Mouse (Mus musculus) liver, embryonic 11.5 days (tissue): ENCODE results near the gene Ppp1r35. TPM values are rescaled to one million over a fixed set of nuclear protein-coding genes. Genes with fewer than 3 reads are reported as not detected.

Source experiments
- ATAC-seq: fragments of 200-750 bp; cut with Nextera tagmentation; replicated peaks from 2 replicates; pipeline ENCODE4 v1.8.0; 2017; ENCODE audit warnings: moderate number of reproducible peaks, mild to moderate bottlenecking, moderate TSS enrichment, moderate library complexity; ENCODE audit not compliant: low FRiP score
- DNase-seq: peaks from one replicate; pipeline ENCODE4 v3.0.0-alpha.2; 2017; ENCODE audit warnings: low spot score
- H3K27ac ChIP-seq: fragments of 300-500 bp; sonication (generic); 2 replicates; pipeline ENCODE4 v1.5.1; 2014; ENCODE audit warnings: mild to moderate bottlenecking, low read depth, low read length, control low read depth
- H3K27me3 ChIP-seq: fragments of 300-500 bp; sonication (generic); replicated peaks from 2 replicates; pipeline ENCODE4 v1.6.1; 2014; ENCODE audit warnings: low read length, mixed read lengths; ENCODE audit not compliant: control insufficient read depth, insufficient read depth
- H3K36me3 ChIP-seq: fragments of 300-500 bp; sonication (generic); 2 replicates; pipeline ENCODE4 v1.6.1; 2014; ENCODE audit warnings: mild to moderate bottlenecking, low read length, moderate library complexity, mixed read lengths; ENCODE audit not compliant: control insufficient read depth, insufficient read depth
- H3K4me1 ChIP-seq: fragments of 300-500 bp; sonication (generic); replicated peaks from 2 replicates; pipeline ENCODE4 v1.6.1; 2014; ENCODE audit warnings: low read length, mixed read lengths; ENCODE audit not compliant: control insufficient read depth, insufficient read depth
- H3K4me2 ChIP-seq: fragments of 300-500 bp; sonication (generic); 2 replicates; pipeline ENCODE4 v1.6.1; 2014; ENCODE audit warnings: mild to moderate bottlenecking, control low read depth, moderate library complexity
- H3K4me3 ChIP-seq: fragments of 300-500 bp; sonication (generic); 2 replicates; pipeline ENCODE4 v1.5.1; 2014; ENCODE audit warnings: low read depth, low read length, control low read depth
- H3K9ac ChIP-seq: fragments of 300-500 bp; sonication (generic); 2 replicates; pipeline ENCODE4 v1.6.1; 2014; ENCODE audit warnings: low read depth, low read length, control low read depth
- H3K9me3 ChIP-seq: fragments of 300-500 bp; sonication (generic); 2 replicates; pipeline ENCODE4 v1.6.1; 2016; ENCODE audit warnings: low read length, inconsistent platforms, mixed read lengths; ENCODE audit not compliant: control insufficient read depth
- WGBS: fragments of 180-500 bp; shearing (Covaris S2); extraction: QIAGEN DNeasy Blood & Tissue Kit; methylation state at CpG from one replicate; pipeline ENCODE4 v1.1.7; 2014; 5-methylcytosine and 5-hydroxymethylcytosine counted together
- polyA plus RNA-seq: library from polyadenylated mRNA; unstranded; fragments of >200 nt; fragmentation: Nextera tagmentation; extraction: Ambion mirVana; gene quantifications from 2 replicates; pipeline ENCODE4 v1.2.1, GENCODE M21; 2014

Ppp1r35 gene
- polyA plus RNA-seq, 1 experiment from 2014 or later = 55.0 TPM

DNA sequence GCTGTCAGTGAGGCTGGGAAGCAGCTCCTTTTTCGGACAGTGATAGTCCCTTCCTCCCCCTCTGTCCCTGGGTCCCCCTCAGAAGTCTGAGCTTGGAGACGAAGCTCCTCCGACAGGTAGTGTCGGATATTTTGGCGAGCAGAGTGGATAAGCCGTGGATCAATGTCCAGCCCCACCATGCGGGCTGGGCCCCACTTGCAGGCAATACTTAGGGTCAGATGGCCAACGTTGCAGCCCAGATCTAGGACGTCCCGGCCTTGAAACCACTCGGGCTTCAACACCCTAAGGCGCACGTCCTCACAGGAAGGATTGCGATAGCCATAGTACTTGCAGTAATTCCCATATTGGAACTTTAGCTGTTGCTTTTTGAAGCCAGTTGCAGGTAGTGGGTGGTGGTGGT, 5.9 kb downstream of the Ppp1r35 start:
- Histone ChIP-seq H3K4me2 (peak overlapping the region; percentile 98), H3K4me3 (peak overlapping the region; percentile 92), H3K27me3 (no peaks in the 10 kb centered on the region), H3K27ac (peak overlapping the region; percentile 99; the same call in 1 of the 2 replicates), H3K4me1 (peaks cover 34% of the 10 kb centered on the region), H3K9me3 (no peaks in the 10 kb centered on the region), H3K36me3 (peaks cover 29% of the 10 kb centered on the region), H3K9ac (peak overlapping the region; percentile 97)
- 81% methylated on average over 14 of the region's 14 CpGs for whole genome bisulfite sequencing
- no peak for ATAC-seq
- no peak for DNase-seq

DNA sequence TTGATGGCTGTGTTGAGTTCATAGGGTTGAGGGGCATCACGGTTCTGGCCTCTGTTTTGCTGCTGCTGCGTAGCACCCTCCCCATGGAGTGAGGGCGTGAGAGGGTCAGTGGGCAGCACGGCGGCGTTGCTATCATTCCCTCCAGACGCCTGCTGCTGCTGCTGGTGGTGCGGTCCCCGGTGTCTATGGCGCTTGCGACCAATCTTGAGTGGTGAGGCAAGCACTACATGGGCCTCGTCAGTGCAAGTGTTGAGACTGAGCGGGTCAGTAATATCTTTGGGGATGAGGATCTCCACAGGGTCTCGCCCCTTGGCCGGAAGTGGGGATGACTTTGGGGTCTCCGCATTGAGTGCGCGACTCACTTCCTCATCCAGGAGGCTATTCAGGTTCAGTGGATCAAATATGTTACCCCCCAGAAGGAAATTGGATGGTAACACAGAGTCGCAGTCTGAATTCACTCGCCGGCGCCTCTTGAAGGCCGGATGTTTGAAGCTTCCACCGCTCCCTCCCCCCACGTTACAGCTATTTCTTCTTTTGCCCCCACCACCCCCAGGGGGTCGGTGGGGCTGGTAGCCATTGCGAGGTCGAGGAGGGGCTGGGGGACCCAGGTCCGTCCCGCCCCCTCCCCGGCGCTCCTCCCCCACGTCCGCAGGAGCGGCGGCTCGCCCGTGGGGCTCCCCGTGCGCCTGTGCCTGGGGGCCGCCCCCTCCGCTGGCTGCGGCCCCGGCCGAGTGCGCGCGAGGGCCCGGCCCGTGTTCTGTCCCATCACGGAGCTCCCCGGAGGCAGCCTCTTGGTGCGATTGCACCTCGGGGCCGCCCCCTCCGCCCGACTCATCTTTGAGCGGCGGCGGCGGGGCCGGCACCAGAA, 6.7 kb downstream of the Ppp1r35 start:
- ATAC-seq (peak; percentile 13; the same call in 1 of the 2 replicates), DNase-seq (peak; percentile 52)
- peak overlapping the region; percentile 99 for H3K27ac ChIP-seq
- H3K9me3 ChIP-seq = no peaks in the 10 kb centered on the region
- WGBS = 2% methylated on average over 59 of the region's 62 CpGs
- peaks cover 28% of the 10 kb centered on the region for H3K36me3 ChIP-seq
- no peaks in the 10 kb centered on the region for H3K27me3 ChIP-seq
- H3K4me1 ChIP-seq = peaks cover 25% of the 10 kb centered on the region
- H3K9ac ChIP-seq = peak overlapping the region; percentile 97
- peak overlapping the region; percentile 92 for H3K4me3 ChIP-seq
- peak overlapping the region; percentile 98 for H3K4me2 ChIP-seq

DNA sequence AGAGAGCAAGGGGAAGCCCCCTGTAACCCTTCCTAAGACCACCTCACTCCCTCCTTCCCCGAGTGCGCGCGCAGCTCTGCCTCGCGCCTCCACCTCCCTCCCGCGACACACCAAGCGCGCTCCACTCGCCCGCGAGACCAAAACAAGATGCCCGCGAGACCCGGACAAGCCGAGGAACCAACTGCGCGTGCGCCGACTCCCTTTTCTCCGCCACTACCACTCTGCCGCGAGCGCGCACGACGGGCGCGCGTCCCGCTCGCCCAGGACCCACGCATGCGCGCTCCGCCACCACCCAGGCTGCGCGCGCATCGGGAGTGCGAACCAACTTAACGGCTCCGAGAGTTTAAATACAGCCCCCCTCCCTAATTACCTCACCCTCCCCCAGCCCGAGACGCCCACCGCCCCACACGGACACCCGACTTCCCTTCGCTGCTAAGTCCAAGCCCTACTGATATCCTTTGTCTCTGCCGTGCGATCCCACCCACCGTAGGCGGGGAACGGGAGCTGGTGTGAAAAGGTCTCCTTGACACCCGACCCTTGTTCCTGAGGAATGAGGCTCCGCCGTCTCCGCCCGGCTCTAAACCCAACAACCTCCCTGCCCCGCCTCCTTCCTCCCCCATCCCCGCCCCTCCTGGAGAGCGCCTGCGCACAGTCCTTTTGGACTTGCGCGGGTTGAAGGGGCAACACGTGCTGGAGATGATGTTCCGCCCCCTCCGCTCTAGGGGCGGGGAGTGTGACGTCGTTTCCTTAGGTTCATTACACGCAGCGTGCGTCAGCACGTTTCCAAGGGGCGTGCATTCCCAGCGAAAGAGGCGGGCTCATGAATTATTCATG, 7.7 kb downstream of the Ppp1r35 start:
- H3K4me1 ChIP-seq = peaks cover 24% of the 10 kb centered on the region
- no peaks in the 10 kb centered on the region for H3K27me3 ChIP-seq
- H3K27ac ChIP-seq = peak overlapping the region; percentile 99
- WGBS = under 1% methylated on average over 78 of the region's 79 CpGs
- H3K4me3 ChIP-seq = peak overlapping the region; percentile 92
- DNase-seq (peak; percentile 98), ATAC-seq (peak; percentile 85)
- H3K4me2 ChIP-seq = peak overlapping the region; percentile 98
- peak overlapping the region; percentile 97 for H3K9ac ChIP-seq
- no peaks in the 10 kb centered on the region for H3K9me3 ChIP-seq
- H3K36me3 ChIP-seq = peaks cover 21% of the 10 kb centered on the region

DNA sequence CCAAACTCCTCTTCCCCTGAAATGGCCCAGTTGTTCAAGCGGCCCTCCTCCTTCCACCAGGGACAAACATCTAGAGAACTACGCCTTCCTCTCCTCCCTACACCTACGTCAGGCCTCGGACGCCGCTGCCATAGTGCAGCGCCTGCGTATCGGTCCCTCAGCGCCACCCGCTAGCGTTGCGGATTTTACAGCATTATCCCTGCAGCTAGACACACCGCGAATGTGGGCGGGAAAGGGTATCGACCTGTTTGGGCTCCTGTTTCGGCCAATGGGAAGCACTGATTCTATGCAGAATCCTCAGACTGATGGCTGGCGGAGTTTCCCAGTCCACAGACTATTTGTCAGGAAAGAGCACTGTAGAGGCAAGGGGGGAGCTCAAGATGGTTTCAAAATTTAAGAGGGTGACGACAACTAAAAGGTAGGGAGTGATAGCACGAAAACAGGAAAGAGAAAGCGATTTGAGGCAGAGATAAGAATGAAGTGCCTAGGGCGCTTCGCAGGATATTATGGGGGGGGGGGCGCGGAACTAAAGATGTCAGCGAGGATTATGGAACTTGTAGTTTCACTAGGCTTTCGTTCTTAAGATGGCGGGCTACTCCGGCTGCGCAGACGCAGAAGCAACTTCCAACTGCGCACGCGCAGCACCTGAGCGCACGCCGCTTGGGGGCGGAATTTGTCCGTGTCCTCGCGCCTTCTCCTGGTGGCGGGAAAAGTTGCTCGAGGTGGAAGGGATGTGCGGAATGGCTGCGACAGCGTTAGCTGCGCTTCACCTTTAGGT, 8.7 kb downstream of the Ppp1r35 start, which contains the start of the genes Mepce and Zcwpw1:
Mepce (minus strand) TSS at position 505 of the 778 bp plus-strand sequence.
Zcwpw1 (plus strand) TSS at position 648 of the 778 bp plus-strand sequence.
- Histone ChIP-seq H3K36me3 (peaks cover 12% of the 10 kb centered on the region), H3K27me3 (no peaks in the 10 kb centered on the region), H3K27ac (peak within 1 kb of the TSS; percentile 99), H3K4me2 (peak within 1 kb of the TSS; percentile 98), H3K4me3 (peak within 1 kb of the TSS; percentile 92), H3K9me3 (no peaks in the 10 kb centered on the region), H3K9ac (peak within 1 kb of the TSS; percentile 97), H3K4me1 (peaks cover 20% of the 10 kb centered on the region)
- DNase-seq (peak; percentile 90), ATAC-seq (peak; percentile 74)
- under 1% methylated on average over 48 of the region's 48 CpGs for WGBS

DNA sequence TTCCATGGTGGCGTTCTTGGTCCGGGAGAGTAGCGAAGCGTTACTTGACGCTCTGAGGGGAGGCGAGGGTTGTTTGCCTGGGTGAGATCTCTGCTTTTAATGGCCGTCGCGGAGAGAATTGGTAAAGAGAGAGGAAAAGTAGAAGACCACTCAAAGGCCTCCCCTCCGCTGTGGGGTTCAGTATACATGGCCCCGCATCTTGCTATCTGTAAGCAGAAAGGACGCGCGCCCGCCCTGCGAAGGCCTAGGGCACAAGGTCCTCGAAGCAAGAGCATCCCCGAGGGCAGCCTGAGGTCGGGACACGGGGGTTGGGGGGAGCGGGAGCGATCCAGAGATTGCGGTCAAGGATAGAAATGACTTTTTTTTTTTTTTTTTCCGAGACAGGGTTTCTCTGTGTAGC, 9.5 kb downstream of the Ppp1r35 start:
- Histone ChIP-seq H3K9me3 (no peaks in the 10 kb centered on the region), H3K27me3 (no peaks in the 10 kb centered on the region), H3K27ac (no peak overlapping the region), H3K4me3 (peak overlapping the region; percentile 92; the same call in 1 of the 2 replicates), H3K9ac (no peak overlapping the region), H3K36me3 (peaks cover 5% of the 10 kb centered on the region), H3K4me2 (peak overlapping the region; percentile 92), H3K4me1 (peaks cover 20% of the 10 kb centered on the region)
- DNase-seq (no peak), ATAC-seq (no peak)
- 65% methylated on average over 23 of the region's 24 CpGs for WGBS

DNA sequence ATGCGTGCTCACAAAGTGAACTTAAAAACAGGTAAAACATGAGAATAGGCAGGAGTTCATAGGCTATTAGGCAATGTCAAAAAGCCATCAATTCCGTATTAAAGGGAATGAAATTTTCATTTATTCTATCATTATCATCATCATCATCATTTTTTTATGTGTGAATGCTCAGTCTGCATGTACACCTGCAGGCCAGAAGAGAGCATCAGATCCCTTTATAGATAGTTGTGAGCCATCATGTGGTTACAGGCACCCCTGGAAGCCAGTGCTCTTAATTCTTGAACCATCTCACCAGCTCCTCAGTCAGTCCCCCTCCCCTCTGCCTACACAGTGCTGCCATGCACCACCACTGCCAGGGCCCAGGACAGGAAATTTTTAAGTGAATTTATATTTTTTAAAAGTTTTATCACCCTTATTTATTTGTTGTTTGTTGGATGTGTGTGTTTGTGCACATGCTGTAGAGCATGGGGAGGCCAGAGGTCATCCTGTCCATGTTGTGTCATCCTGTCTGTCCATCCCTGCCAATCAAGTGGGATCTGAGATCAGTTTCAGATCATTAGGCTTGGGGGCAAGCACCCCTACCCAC, 10.4 kb downstream of the Ppp1r35 start:
- no peak overlapping the region for H3K9ac ChIP-seq
- H3K4me2 ChIP-seq = no peak overlapping the region
- H3K4me1 ChIP-seq = peaks cover 14% of the 10 kb centered on the region
- no peaks in the 10 kb centered on the region for H3K27me3 ChIP-seq
- H3K36me3 ChIP-seq = peaks cover 5% of the 10 kb centered on the region
- WGBS = 93% methylated on average over 2 of the region's 2 CpGs
- H3K4me3 ChIP-seq = no peak overlapping the region
- H3K27ac ChIP-seq = no peak overlapping the region
- no peaks in the 10 kb centered on the region for H3K9me3 ChIP-seq
- ATAC-seq (no peak), DNase-seq (no peak)

DNA sequence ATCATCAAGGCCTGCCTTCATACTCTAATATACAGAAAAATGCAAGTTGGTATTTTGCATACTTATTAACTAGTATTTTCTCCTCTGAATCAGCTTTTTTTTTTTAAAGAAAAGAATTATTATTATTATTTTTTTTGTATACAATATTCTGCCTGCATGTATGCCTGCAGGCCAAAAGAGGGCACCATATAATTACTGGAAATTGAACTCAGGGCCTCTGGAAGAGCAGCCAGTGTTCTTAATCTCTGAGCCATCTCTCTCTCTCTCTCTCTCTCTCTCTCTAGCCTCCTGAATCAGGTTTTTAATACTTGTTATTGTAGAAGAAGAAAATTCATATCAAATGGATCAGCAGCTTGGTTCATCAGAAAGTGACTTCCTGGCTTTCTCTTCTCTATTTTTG, 12.9 kb downstream of the Ppp1r35 start:
- Histone ChIP-seq H3K27ac (no peak overlapping the region), H3K9ac (no peak overlapping the region), H3K4me1 (0 out of 2 replicates have a peak, but pooled peaks cover 2% of the 10 kb centered on the region), H3K27me3 (no peaks in the 10 kb centered on the region), H3K4me2 (no peak overlapping the region), H3K36me3 (no peaks in the 10 kb centered on the region), H3K9me3 (no peaks in the 10 kb centered on the region), H3K4me3 (no peak overlapping the region)
- DNase-seq (no peak), ATAC-seq (no peak)

DNA sequence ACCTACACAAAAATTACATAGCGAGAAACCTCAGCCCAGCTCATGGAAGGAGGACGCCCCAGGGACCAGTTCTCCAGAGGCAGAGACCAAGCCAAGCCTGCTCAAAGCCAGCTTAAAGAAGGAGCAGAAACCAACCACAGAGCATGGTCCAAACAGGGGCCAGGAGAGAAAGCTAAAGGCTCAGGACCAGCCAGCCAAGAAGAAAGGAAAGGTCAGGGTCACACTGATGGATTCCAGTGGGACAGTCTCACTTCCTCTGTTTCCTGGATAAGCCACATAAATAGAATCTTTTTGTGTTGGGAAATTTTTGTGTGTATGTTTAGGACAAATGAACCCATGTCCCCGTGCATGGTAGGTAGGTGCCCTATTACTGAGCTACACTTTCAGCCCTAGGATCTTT, 18.0 kb downstream of the Ppp1r35 start:
- no peak for ATAC-seq
- Histone ChIP-seq H3K4me1 (no peaks in the 10 kb centered on the region), H3K27me3 (no peaks in the 10 kb centered on the region), H3K4me2 (no peak overlapping the region), H3K4me3 (no peak overlapping the region), H3K9me3 (no peaks in the 10 kb centered on the region), H3K27ac (no peak overlapping the region), H3K36me3 (no peaks in the 10 kb centered on the region), H3K9ac (no peak overlapping the region)
- 69% methylated on average over 3 of the region's 3 CpGs for WGBS
- DNase-seq = no peak
